Mouse (Mus musculus): ENCODE results near the gene Hoxb7. TPM values are rescaled to one million over a fixed set of nuclear protein-coding genes. Genes with fewer than 3 reads are reported as not detected.
A peak's percentile ranks its signal among the peaks of the same experiment; 100 is the strongest.

Gene Hoxb7
- polyA plus RNA-seq, 1 experiment from 2014 or later: not detected

- WGBS: 4% methylated on average over 20 of the region's 20 CpGs
- Histone ChIP-seq H3K27ac (replicated peaks) (no peak overlapping the region), H3K36me3 (replicated peaks) (no peaks in the 10 kb centered on the region), H3K4me1 (peaks cover 7% of the 10 kb centered on the region; the same call in 1 of the 2 replicates), H3K9me3 (no peaks in the 10 kb centered on the region), H3K4me3 (no peak overlapping the region), H3K27me3 (replicated peaks; ENCODE audit: low read depth, poor library complexity, severe bottlenecking) (peaks cover 100% of the 10 kb centered on the region)
- no peak for DNase-seq (ENCODE audit: low spot score)
Measured at GRCm38 (mm10) chr11:96310183-96310938, 23.9 kb downstream of the Hoxb7 start.

- no peak for DNase-seq (ENCODE audit: low spot score)
- Histone ChIP-seq H3K36me3 (replicated peaks) (no peaks in the 10 kb centered on the region), H3K4me3 (peak overlapping the region; percentile 36; the same call in 1 of the 2 replicates), H3K27ac (replicated peaks) (no peak overlapping the region), H3K27me3 (replicated peaks; ENCODE audit: low read depth, poor library complexity, severe bottlenecking) (peaks cover 100% of the 10 kb centered on the region), H3K4me1 (peaks cover 7% of the 10 kb centered on the region; the same call in 1 of the 2 replicates), H3K9me3 (no peaks in the 10 kb centered on the region)
- 6% methylated on average over 6 of the region's 6 CpGs for WGBS
Measured at GRCm38 (mm10) chr11:96311097-96311496, 24.7 kb downstream of the Hoxb7 start.

- no peaks in the 10 kb centered on the region for H3K9me3 ChIP-seq
- no peak overlapping the region for H3K27ac ChIP-seq (replicated peaks)
- DNase-seq (ENCODE audit: low spot score): peak; percentile 76
- H3K27me3 ChIP-seq (replicated peaks; ENCODE audit: low read depth, poor library complexity, severe bottlenecking): peaks cover 100% of the 10 kb centered on the region
- peak overlapping the region; percentile 36; the same call in 1 of the 2 replicates for H3K4me3 ChIP-seq
- 1% methylated on average over 31 of the region's 31 CpGs for WGBS
- no peaks in the 10 kb centered on the region for H3K36me3 ChIP-seq (replicated peaks)
- H3K4me1 ChIP-seq: peaks cover 7% of the 10 kb centered on the region; the same call in 1 of the 2 replicates
Measured at GRCm38 (mm10) chr11:96311520-96312417, 25.3 kb downstream of the Hoxb7 start.

- peaks cover 100% of the 10 kb centered on the region for H3K27me3 ChIP-seq (replicated peaks; ENCODE audit: low read depth, poor library complexity, severe bottlenecking)
- peaks cover 9% of the 10 kb centered on the region for H3K4me1 ChIP-seq
- 22% methylated on average over 2 of the region's 2 CpGs for WGBS
- no peaks in the 10 kb centered on the region for H3K9me3 ChIP-seq
- H3K36me3 ChIP-seq (replicated peaks): no peaks in the 10 kb centered on the region
- DNase-seq (ENCODE audit: low spot score): no peak
- H3K4me3 ChIP-seq: no peak overlapping the region
- no peak overlapping the region for H3K27ac ChIP-seq (replicated peaks)
Measured at GRCm38 (mm10) chr11:96313134-96313533, 26.7 kb downstream of the Hoxb7 start.

- DNase-seq (ENCODE audit: low spot score): no peak
- H3K27ac ChIP-seq (replicated peaks): no peak overlapping the region
- no peaks in the 10 kb centered on the region for H3K9me3 ChIP-seq
- no peak overlapping the region for H3K4me3 ChIP-seq
- 5% methylated on average over 12 of the region's 12 CpGs for WGBS
- H3K36me3 ChIP-seq (replicated peaks): no peaks in the 10 kb centered on the region
- peaks cover 100% of the 10 kb centered on the region for H3K27me3 ChIP-seq (replicated peaks; ENCODE audit: low read depth, poor library complexity, severe bottlenecking)
- H3K4me1 ChIP-seq: peaks cover 15% of the 10 kb centered on the region
Measured at GRCm38 (mm10) chr11:96313806-96314428, 27.5 kb downstream of the Hoxb7 start.

- Histone ChIP-seq H3K4me1 (peaks cover 18% of the 10 kb centered on the region), H3K4me3 (no peak overlapping the region), H3K9me3 (no peaks in the 10 kb centered on the region), H3K27ac (replicated peaks) (no peak overlapping the region), H3K36me3 (replicated peaks) (no peaks in the 10 kb centered on the region), H3K27me3 (replicated peaks; ENCODE audit: low read depth, poor library complexity, severe bottlenecking) (peaks cover 100% of the 10 kb centered on the region)
- WGBS: 1% methylated on average over 34 of the region's 34 CpGs
- DNase-seq (ENCODE audit: low spot score): no peak
Measured at GRCm38 (mm10) chr11:96314671-96315343, 28.4 kb downstream of the Hoxb7 start.

GRCm38 (mm10) chr11:96315344-96315681, 28.9 kb downstream of the Hoxb7 start:
- H3K4me3 ChIP-seq: no peak overlapping the region
- WGBS: 4% methylated on average over 5 of the region's 5 CpGs
- no peak overlapping the region for H3K27ac ChIP-seq (replicated peaks)

GRCm38 (mm10) chr11:96316696-96317607, 30.5 kb downstream of the Hoxb7 start:
- Histone ChIP-seq H3K4me1 (peaks cover 14% of the 10 kb centered on the region), H3K27me3 (replicated peaks; ENCODE audit: low read depth, poor library complexity, severe bottlenecking) (peaks cover 100% of the 10 kb centered on the region), H3K36me3 (replicated peaks) (no peaks in the 10 kb centered on the region), H3K4me3 (no peak overlapping the region), H3K27ac (replicated peaks) (no peak overlapping the region), H3K9me3 (no peaks in the 10 kb centered on the region)
- WGBS: 6% methylated on average over 18 of the region's 18 CpGs
- no peak for DNase-seq (ENCODE audit: low spot score)

More at GRCm38 (mm10) chr11:96315344-96315681, 28.9 kb downstream of the Hoxb7 start:
- Histone ChIP-seq H3K27me3 (replicated peaks; ENCODE audit: low read depth, poor library complexity, severe bottlenecking) (peaks cover 100% of the 10 kb centered on the region), H3K9me3 (no peaks in the 10 kb centered on the region), H3K36me3 (replicated peaks) (no peaks in the 10 kb centered on the region), H3K4me1 (peaks cover 18% of the 10 kb centered on the region)
- DNase-seq (ENCODE audit: low spot score): no peak

GRCm38 (mm10) chr11:96317608-96318367, 31.4 kb downstream of the Hoxb7 start, which contains the start of gene Hoxb4:
Gene Hoxb4, plus strand, starts transcription at chr11:96318267.
- Histone ChIP-seq H3K27me3 (replicated peaks; ENCODE audit: low read depth, poor library complexity, severe bottlenecking) (peaks cover 100% of the 10 kb centered on the region), H3K4me1 (peaks cover 11% of the 10 kb centered on the region), H3K36me3 (replicated peaks) (no peaks in the 10 kb centered on the region), H3K27ac (replicated peaks) (no peak within 1 kb of the TSS; the same call in 1 of the 2 replicates), H3K9me3 (no peaks in the 10 kb centered on the region), H3K4me3 (peak within 1 kb of the TSS; percentile 54)
- DNase-seq (ENCODE audit: low spot score): no peak
- WGBS: 2% methylated on average over 28 of the region's 28 CpGs

GRCm38 (mm10) chr11:96318368-96319070, 32.1 kb downstream of the Hoxb7 start:
- Histone ChIP-seq H3K9me3 (no peaks in the 10 kb centered on the region), H3K4me3 (peak overlapping the region; percentile 54), H3K27me3 (replicated peaks; ENCODE audit: low read depth, poor library complexity, severe bottlenecking) (peaks cover 100% of the 10 kb centered on the region), H3K4me1 (peaks cover 11% of the 10 kb centered on the region), H3K36me3 (replicated peaks) (no peaks in the 10 kb centered on the region), H3K27ac (replicated peaks) (no peak overlapping the region; the same call in 1 of the 2 replicates)
- DNase-seq (ENCODE audit: low spot score): peak; percentile 77
- under 1% methylated on average over 44 of the region's 45 CpGs for WGBS

Data from embryonic facial prominence, embryonic 10.5 days (tissue).